Mouse (Mus musculus) neural tube, embryonic 15.5 days (tissue): Measurements from ENCODE around the gene Phf24. TPM values are rescaled to one million over a fixed set of nuclear protein-coding genes. Genes with fewer than 3 reads are reported as not detected.

ENCODE experiments used
- ATAC-seq: fragments of 200-750 bp; cut with Nextera tagmentation; 2 replicates; pipeline ENCODE4 v1.8.0; 2017; ENCODE audit warnings: mild to moderate bottlenecking, moderate TSS enrichment, moderate library complexity; ENCODE audit not compliant: low FRiP score
- H3K27ac ChIP-seq: fragments of 300-500 bp; sonication (generic); replicated peaks from 2 replicates; pipeline ENCODE4 v1.5.1; 2015; ENCODE audit warnings: mild to moderate bottlenecking, inconsistent platforms
- H3K27me3 ChIP-seq: fragments of 300-500 bp; sonication (generic); replicated peaks from 2 replicates; pipeline ENCODE4 v1.6.1; 2015; ENCODE audit warnings: inconsistent platforms
- H3K36me3 ChIP-seq: fragments of 300-500 bp; sonication (generic); 2 replicates; pipeline ENCODE4 v1.6.1; 2015; ENCODE audit warnings: inconsistent platforms
- H3K4me1 ChIP-seq: fragments of 300-500 bp; sonication (generic); 2 replicates; pipeline ENCODE4 v1.6.1; 2015; ENCODE audit warnings: inconsistent platforms
- H3K4me2 ChIP-seq: fragments of 300-500 bp; sonication (generic); 2 replicates; pipeline ENCODE4 v1.6.1; 2015; ENCODE audit warnings: inconsistent platforms, mild to moderate bottlenecking, moderate library complexity
- H3K4me3 ChIP-seq: fragments of 300-500 bp; sonication (generic); replicated peaks from 2 replicates; pipeline ENCODE4 v1.5.1; 2015; ENCODE audit warnings: mild to moderate bottlenecking, inconsistent platforms
- H3K9ac ChIP-seq: fragments of 300-500 bp; sonication (generic); replicated peaks from 2 replicates; pipeline ENCODE4 v1.6.1; 2015; ENCODE audit warnings: mild to moderate bottlenecking, inconsistent platforms
- H3K9me3 ChIP-seq: fragments of 300-500 bp; sonication (generic); replicated peaks from 2 replicates; pipeline ENCODE4 v1.6.1; 2016; ENCODE audit warnings: inconsistent platforms
- WGBS: fragments of 180-500 bp; shearing (Covaris S2); methylation state at CpG from one replicate; pipeline ENCODE4 v1.1.7; 2015; ENCODE audit warnings: mixed read lengths; 5-methylcytosine and 5-hydroxymethylcytosine counted together
- polyA plus RNA-seq: library from polyadenylated mRNA; unstranded; fragments of >200 nt; fragmentation: Nextera tagmentation; extraction: Ambion mirVana; gene quantifications from 2 replicates; pipeline ENCODE4 v1.2.1, GENCODE M21; 2015

Gene Phf24
- polyA plus RNA-seq, 1 experiment from 2014 or later: 46.1 TPM

DNA sequence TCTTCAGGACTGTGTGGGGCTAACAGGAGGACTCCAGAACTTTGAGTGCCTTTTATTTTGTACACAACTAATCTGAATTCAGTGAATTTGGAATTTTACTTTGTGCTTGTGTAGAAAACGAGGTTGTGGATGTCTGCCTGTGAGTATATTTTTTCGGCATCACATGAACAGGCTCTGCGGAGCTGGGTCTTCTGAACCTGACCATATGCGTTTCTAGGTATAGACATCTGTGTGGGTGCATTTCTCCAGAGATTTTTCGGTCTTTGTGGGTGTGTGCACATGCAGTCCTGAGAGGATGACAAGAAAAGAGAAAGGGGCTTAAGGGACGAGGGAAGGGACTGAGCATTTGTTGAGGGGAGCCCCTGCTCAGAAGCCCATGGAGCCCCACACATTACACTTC is 29.5 kb upstream of the Phf24 start:
- Histone ChIP-seq H3K4me1 (no peaks in the 10 kb centered on the region), H3K4me3 (no peak overlapping the region), H3K9ac (no peak overlapping the region), H3K9me3 (no peaks in the 10 kb centered on the region), H3K27me3 (no peaks in the 10 kb centered on the region), H3K36me3 (no peaks in the 10 kb centered on the region), H3K27ac (no peak overlapping the region), H3K4me2 (no peak overlapping the region)
- ATAC-seq: no peak
- 93% methylated on average over 6 of the region's 6 CpGs for WGBS

- H3K9ac ChIP-seq: no peak overlapping the region
- H3K27ac ChIP-seq: no peak overlapping the region
- H3K9me3 ChIP-seq: no peaks in the 10 kb centered on the region
- no peak for ATAC-seq
- no peaks in the 10 kb centered on the region for H3K27me3 ChIP-seq
- no peak overlapping the region for H3K4me2 ChIP-seq
- H3K4me1 ChIP-seq: no peaks in the 10 kb centered on the region
- H3K36me3 ChIP-seq: no peaks in the 10 kb centered on the region
- no peak overlapping the region for H3K4me3 ChIP-seq
- WGBS: 94% methylated on average over 6 of the region's 6 CpGs
These were observed 27.7 kb upstream of the Phf24 start for GRCm38 (mm10) chr4:42888806-42889205.

GRCm38 (mm10) chr4:42891176-42891575 is 25.3 kb upstream of the Phf24 start:
- no peaks in the 10 kb centered on the region for H3K27me3 ChIP-seq
- H3K27ac ChIP-seq: no peak overlapping the region
- no peaks in the 10 kb centered on the region for H3K4me1 ChIP-seq
- H3K9ac ChIP-seq: no peak overlapping the region
- no peaks in the 10 kb centered on the region for H3K36me3 ChIP-seq
- WGBS: 56% methylated on average over 7 of the region's 7 CpGs
- H3K4me3 ChIP-seq: no peak overlapping the region
- ATAC-seq: no peak
- no peak overlapping the region for H3K4me2 ChIP-seq
- H3K9me3 ChIP-seq: no peaks in the 10 kb centered on the region

DNA sequence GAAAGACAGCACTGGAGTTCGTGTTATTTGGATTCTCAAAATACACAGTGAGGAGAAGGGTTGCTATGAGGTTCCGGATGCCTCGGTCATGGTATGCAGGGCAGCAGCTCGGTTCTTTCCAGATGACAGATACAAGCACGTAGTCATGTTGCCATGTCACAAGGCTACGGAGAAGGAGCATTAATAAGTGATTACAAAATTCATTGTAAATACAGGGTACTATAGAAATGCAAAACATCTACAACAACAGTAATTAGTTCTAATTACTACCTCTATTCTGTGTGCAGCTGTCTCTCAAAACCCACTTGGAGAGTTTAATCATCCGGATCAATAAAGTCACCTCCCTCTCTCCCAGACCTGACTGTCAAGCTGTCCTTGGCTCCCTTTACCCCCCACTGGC is 21.3 kb upstream of the Phf24 start:
- Histone ChIP-seq H3K4me1 (no peaks in the 10 kb centered on the region), H3K36me3 (no peaks in the 10 kb centered on the region), H3K9me3 (no peaks in the 10 kb centered on the region), H3K9ac (no peak overlapping the region), H3K4me2 (no peak overlapping the region), H3K27me3 (no peaks in the 10 kb centered on the region), H3K4me3 (no peak overlapping the region), H3K27ac (no peak overlapping the region)
- 53% methylated on average over 7 of the region's 7 CpGs for WGBS
- ATAC-seq: no peak

DNA sequence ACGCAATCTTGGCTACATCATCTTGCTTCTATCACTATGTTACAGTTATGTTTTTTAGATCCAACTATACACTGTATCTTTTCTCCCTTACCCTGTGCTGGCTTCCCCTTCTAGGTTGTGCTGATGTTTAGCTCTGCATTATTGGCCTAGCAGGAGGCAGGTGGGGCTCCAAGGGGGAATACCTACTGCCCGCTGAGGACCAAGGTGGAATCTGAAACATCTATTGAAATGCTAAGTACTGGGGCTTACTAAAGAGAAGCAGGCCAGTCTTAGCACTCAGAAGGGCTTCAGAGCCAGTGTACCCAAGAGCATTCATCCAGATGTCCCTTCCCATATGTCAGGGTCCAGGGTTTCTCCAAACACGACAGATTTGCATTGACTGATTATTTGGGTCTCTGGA is 17.5 kb upstream of the Phf24 start:
- Histone ChIP-seq H3K9me3 (no peaks in the 10 kb centered on the region), H3K27ac (no peak overlapping the region), H3K27me3 (no peaks in the 10 kb centered on the region), H3K36me3 (no peaks in the 10 kb centered on the region), H3K4me2 (no peak overlapping the region), H3K4me1 (no peaks in the 10 kb centered on the region), H3K9ac (no peak overlapping the region), H3K4me3 (no peak overlapping the region)
- ATAC-seq: no peak
- WGBS: 41% methylated on average over 3 of the region's 3 CpGs

GRCm38 (mm10) chr4:42900878-42901277 is 15.6 kb upstream of the Phf24 start:
- H3K9ac ChIP-seq: no peak overlapping the region
- H3K27ac ChIP-seq: no peak overlapping the region
- ATAC-seq: no peak
- 71% methylated on average over 5 of the region's 5 CpGs for WGBS
- H3K9me3 ChIP-seq: no peaks in the 10 kb centered on the region
- no peaks in the 10 kb centered on the region for H3K36me3 ChIP-seq
- H3K4me1 ChIP-seq: no peaks in the 10 kb centered on the region
- no peaks in the 10 kb centered on the region for H3K27me3 ChIP-seq
- no peak overlapping the region for H3K4me2 ChIP-seq
- H3K4me3 ChIP-seq: no peak overlapping the region

- Histone ChIP-seq H3K27me3 (no peaks in the 10 kb centered on the region), H3K27ac (no peak overlapping the region), H3K4me2 (no peak overlapping the region), H3K9me3 (no peaks in the 10 kb centered on the region), H3K36me3 (no peaks in the 10 kb centered on the region), H3K4me3 (no peak overlapping the region), H3K9ac (no peak overlapping the region), H3K4me1 (no peaks in the 10 kb centered on the region)
- WGBS: 63% methylated on average over 9 of the region's 9 CpGs
- no peak for ATAC-seq
These were observed 14.3 kb upstream of the Phf24 start for GRCm38 (mm10) chr4:42902174-42902573.

DNA sequence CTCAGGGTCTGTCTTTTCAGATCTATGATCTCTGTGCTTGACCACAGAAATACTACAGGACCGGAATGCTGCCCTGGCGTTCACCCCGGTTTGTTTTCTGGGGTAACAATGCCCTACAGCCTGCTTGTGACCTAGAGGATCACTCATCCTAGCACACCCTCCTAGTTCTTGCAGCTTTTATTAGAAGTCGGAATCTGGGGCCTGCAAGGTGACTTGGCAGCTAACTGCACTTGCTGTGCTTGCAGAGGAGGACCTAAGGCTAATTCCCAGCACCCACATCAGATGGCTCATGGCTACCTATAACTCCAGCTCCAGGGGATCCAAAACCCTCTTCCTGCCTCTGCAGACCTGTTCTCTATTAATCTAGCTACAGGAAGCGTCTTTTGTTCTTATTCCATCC is 13.7 kb upstream of the Phf24 start:
- H3K4me1 ChIP-seq: no peaks in the 10 kb centered on the region
- H3K4me3 ChIP-seq: no peak overlapping the region
- no peak overlapping the region for H3K9ac ChIP-seq
- H3K9me3 ChIP-seq: no peaks in the 10 kb centered on the region
- no peak overlapping the region for H3K27ac ChIP-seq
- no peaks in the 10 kb centered on the region for H3K36me3 ChIP-seq
- no peaks in the 10 kb centered on the region for H3K27me3 ChIP-seq
- 91% methylated on average over 5 of the region's 5 CpGs for WGBS
- no peak overlapping the region for H3K4me2 ChIP-seq
- no peak for ATAC-seq

DNA sequence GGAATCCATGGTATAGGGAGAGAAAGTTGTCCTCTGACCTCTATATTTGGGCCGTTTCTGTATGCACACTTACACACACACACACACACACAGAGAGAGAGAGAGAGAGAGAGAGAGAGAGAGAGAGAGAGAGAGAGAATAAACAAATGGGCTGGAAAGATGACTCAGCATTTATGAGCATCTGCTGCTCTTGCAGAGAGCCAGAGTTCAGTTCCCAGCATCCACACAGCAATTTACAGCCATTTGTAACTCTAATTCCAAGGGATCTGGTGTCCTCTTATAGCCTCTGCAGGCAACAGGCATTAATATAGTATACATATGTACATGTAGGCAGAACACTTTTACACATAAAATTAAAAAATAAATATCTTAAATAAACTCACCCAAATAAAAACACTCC is 12.5 kb upstream of the Phf24 start:
- 64% methylated on average over 1 of the region's 1 CpGs for WGBS
- Histone ChIP-seq H3K36me3 (no peaks in the 10 kb centered on the region), H3K4me2 (no peak overlapping the region), H3K27ac (no peak overlapping the region), H3K27me3 (no peaks in the 10 kb centered on the region), H3K9me3 (no peaks in the 10 kb centered on the region), H3K4me1 (no peaks in the 10 kb centered on the region), H3K9ac (no peak overlapping the region), H3K4me3 (no peak overlapping the region)
- no peak for ATAC-seq

- no peaks in the 10 kb centered on the region for H3K27me3 ChIP-seq
- H3K36me3 ChIP-seq: no peaks in the 10 kb centered on the region
- no peak overlapping the region for H3K4me2 ChIP-seq
- no peak overlapping the region for H3K9ac ChIP-seq
- no peak overlapping the region for H3K4me3 ChIP-seq
- no peaks in the 10 kb centered on the region for H3K9me3 ChIP-seq
- H3K4me1 ChIP-seq: no peaks in the 10 kb centered on the region
- 91% methylated on average over 3 of the region's 3 CpGs for WGBS
- no peak for ATAC-seq
- no peak overlapping the region for H3K27ac ChIP-seq
These were observed 11.9 kb upstream of the Phf24 start for GRCm38 (mm10) chr4:42904523-42904922.

- Histone ChIP-seq H3K36me3 (no peaks in the 10 kb centered on the region), H3K4me3 (no peak overlapping the region), H3K27me3 (no peaks in the 10 kb centered on the region), H3K4me2 (no peak overlapping the region), H3K27ac (no peak overlapping the region), H3K9me3 (no peaks in the 10 kb centered on the region), H3K4me1 (no peaks in the 10 kb centered on the region), H3K9ac (no peak overlapping the region)
- ATAC-seq: no peak
- WGBS: 77% methylated on average over 6 of the region's 6 CpGs
These were observed 11.5 kb upstream of the Phf24 start for GRCm38 (mm10) chr4:42904966-42905365.

DNA sequence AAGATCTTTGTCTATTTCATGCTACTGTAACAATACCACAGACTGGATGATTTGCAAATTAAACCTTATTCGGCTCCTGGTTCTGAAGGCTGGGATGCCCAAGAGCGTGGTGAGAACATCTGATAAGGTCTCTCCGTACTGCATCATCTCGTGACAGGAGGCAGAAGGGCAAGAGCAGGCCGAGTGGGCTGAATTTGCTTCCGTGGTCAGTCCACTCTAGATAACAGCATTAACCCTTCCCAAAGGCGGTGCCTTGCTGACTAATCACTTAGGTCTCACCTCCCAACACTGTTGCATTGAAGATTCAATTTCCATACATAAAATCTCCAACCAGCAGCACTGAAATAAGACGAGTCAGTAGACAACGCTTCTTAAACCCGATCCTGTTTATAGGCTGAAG is 3.1 kb upstream of the Phf24 start:
- peaks cover 15% of the 10 kb centered on the region for H3K4me1 ChIP-seq
- peaks cover 3% of the 10 kb centered on the region; the same call in 1 of the 2 replicates for H3K27me3 ChIP-seq
- H3K27ac ChIP-seq: no peak overlapping the region
- no peak overlapping the region for H3K4me3 ChIP-seq
- 49% methylated on average over 10 of the region's 10 CpGs for WGBS
- no peak for ATAC-seq
- H3K4me2 ChIP-seq: no peak overlapping the region
- no peaks in the 10 kb centered on the region for H3K9me3 ChIP-seq
- H3K36me3 ChIP-seq: no peaks in the 10 kb centered on the region
- no peak overlapping the region for H3K9ac ChIP-seq

- Histone ChIP-seq H3K27me3 (peaks cover 3% of the 10 kb centered on the region; the same call in 1 of the 2 replicates), H3K4me1 (peaks cover 23% of the 10 kb centered on the region), H3K9me3 (no peaks in the 10 kb centered on the region), H3K9ac (no peak overlapping the region), H3K4me3 (no peak overlapping the region), H3K27ac (no peak overlapping the region), H3K36me3 (no peaks in the 10 kb centered on the region), H3K4me2 (no peak overlapping the region)
- no peak for ATAC-seq
- WGBS: 83% methylated on average over 12 of the region's 12 CpGs
These were observed 1.1 kb upstream of the Phf24 start for GRCm38 (mm10) chr4:42915311-42915710.
